Mouse (Mus musculus) mesoderm, embryonic 11.5 days (tissue): ENCODE measurements around the gene Bcl9.

Experiments
- DNase-seq: peaks from one replicate; pipeline ENCODE4 v3.0.0-alpha.2; 2012; ENCODE audit warnings: low read depth, low spot score

Bcl9 gene

GRCm38 (mm10) chr3:97232328-97232727, 65.4 kb downstream of the Bcl9 start:
- DNase-seq: no peak

DNA sequence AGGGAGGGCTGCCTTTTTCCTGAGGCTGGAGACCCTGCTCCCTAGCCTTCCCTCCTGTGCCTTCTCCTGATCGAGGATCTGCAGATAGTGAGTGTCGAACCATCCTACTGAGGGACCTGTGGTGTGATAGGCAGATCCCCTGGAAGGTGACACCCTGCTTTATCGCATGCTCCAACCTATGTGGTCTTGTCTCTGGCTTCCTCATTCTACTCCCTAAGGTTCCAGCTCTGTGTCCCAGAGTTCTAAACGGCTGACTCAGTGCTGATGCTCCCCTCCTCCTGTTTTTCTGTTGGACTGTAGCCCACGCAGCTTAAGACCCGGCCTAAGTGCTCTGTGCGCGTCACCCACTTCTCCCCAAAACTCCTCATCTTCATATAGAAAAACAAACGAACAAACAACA, 65.9 kb downstream of the Bcl9 start:
- no peak for DNase-seq

- DNase-seq: no peak
Observed at GRCm38 (mm10) chr3:97230631-97231404, 66.9 kb downstream of the Bcl9 start.

- no peak for DNase-seq
Observed at GRCm38 (mm10) chr3:97228457-97228856, 69.3 kb downstream of the Bcl9 start.

DNA sequence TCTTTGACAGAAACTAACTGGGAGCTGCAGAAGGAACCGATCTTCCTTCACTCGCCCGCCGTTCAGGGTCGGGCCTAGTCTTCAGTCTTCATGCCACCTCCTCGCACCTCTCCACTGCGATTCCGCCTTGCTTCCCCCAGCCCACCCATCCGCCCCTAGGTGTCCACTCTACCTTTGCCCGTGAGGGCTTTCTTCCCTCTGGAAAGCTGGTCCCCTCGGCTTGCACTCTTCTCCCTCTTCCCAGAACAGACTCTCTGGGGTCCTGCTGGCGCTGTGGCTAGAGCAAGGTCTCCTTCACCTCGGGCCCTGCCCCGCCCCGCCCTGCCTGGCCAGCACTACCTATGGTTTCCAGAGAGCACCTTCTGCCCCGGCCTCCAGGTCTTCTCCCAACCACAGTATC, 69.7 kb downstream of the Bcl9 start:
- no peak for DNase-seq

- DNase-seq: peak; percentile 95
Observed at GRCm38 (mm10) chr3:97227259-97228005, 70.3 kb downstream of the Bcl9 start.

- peak; percentile 53 for DNase-seq
Observed at GRCm38 (mm10) chr3:97226719-97227118, 71.0 kb downstream of the Bcl9 start.

DNA sequence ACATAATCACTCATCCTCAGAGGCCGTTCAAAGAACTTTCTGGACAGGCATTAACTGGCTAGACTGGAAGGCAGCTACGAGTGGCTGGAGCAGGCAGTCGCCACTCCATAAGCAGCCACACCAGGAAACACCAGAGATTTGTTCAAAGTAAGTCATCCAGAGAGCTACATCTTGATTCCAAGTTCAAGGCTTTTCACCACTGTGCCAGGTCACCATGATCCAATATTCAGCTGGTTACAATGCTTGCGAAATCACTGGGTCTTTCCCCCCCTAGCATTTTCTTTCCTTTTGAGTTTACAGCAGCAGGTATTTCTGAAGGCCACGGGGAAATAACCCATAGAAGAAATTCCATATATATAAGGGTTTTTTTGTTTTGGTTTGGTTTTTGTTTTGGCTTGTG, 72.5 kb downstream of the Bcl9 start:
- no peak for DNase-seq

DNA sequence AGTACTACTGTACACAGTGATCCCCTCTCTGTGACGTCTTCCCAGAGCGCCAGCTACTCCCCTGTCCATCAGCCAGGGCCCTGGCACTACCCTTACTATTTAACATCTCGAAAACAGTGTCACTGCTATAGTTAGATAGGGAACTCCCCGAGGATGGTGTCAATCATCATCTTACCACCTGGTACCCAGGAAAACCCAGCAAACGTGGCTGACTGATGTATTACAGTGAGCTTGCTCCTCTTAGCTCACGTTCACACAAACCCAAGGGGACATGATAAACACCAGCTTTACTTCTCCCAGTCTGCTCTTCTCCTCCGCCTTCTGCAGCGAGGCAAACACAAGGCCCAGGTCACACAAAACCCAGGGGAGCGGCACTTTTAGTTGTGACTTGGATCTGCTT, 74.5 kb downstream of the Bcl9 start:
- no peak for DNase-seq

GRCm38 (mm10) chr3:97215526-97215925, 82.2 kb downstream of the Bcl9 start:
- DNase-seq: no peak

DNA sequence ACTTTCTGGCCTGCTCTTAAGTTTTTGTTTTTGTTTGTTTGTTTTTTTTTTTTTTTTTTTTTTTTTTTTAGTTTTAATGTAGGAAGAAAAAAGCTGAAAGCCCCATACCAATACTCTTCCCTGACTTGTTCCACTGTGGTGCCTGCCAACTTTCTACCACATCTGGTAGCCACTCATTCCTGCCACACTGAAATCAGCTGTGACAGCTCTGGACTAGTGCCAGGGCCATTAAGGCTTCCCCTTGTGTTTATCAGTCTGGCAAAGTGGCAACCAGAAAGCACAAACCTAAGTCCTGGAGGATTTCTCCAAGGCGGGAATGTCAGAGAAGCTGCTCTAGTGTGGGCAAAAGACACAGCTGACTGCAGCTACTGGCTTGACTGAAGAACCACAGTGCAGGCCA, 83.3 kb downstream of the Bcl9 start:
- DNase-seq: no peak

DNA sequence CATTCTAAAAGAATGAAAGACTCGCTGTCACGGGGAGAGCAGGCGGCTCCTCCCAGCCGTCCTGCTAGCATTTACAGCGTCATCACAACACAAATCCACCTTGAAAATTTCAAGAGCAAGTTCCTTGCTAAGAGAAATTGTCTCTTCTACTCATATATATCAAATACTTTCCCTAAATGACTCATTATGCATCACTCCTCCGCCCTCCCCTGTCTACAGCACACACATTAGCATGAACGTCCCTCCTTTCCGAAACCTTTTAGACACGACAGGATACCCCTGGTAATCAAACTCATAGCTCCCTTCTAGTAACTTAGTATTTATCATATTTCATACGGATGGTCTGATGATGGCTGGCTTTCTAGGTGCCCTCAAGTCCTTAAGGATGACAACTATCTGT, 83.8 kb downstream of the Bcl9 start:
- no peak for DNase-seq

- no peak for DNase-seq
Observed at GRCm38 (mm10) chr3:97211177-97211576, 86.5 kb downstream of the Bcl9 start.

GRCm38 (mm10) chr3:97209351-97209750, 88.4 kb downstream of the Bcl9 start:
- no peak for DNase-seq

DNA sequence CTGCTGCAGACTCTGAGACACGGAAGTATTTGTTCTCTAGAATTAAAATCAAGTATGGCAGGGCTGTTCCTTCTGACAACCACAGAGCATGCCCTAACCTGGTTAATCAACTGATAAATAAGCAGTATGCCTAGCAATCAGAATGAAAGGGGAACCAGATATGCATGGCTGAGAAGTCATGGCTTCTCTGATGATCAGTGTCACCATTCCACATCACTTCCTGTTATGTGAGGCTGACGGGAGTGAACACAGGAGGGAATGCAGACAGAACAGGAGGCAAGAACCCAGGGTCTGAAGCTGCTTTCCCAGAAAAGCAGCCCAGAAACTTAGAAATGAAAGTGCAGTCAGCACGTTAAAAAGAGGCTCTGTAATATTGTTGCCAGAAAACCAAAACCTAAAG, 91.2 kb downstream of the Bcl9 start:
- no peak for DNase-seq

DNA sequence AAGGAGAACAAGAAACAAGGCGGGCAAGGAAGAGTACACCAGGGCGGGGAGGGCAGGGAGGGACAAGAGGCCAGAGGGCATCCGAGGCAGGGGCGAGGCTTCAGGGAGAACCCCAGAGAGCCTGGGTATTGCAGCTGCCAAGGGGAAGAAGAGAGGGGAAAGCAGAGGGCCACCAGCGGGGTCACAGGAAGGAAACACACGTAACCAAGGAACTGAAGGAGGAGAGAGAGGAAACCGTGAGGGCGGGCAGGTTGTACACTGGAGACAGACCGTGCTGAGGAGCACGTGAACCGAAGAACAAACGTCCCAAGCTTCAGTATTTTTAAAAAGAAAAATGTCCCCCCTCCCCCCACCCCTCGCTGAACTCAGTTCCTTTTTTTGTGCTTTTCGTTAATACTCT, 93.8 kb downstream of the Bcl9 start:
- DNase-seq: no peak

DNA sequence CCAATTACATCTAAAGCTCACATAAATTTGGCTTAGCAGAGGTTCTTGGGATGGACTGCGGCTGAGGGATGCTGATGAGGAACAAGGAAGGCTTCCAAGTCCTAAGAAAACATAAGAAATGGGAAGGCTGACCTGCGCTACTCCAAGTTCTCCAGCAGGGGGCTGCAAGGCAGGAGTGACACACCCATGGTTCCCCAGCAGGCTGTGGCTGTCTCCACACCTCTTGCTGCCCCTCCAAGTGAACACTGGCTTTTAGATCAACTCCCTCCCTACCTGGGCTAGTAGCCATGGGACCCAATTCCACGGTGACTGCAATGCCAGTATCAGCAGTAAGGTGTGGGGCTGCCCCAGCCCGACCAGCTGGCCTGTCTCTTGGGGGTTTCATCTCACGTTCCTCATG, 95.8 kb downstream of the Bcl9 start:
- peak; percentile 79 for DNase-seq

- DNase-seq: peak; percentile 32
Observed at GRCm38 (mm10) chr3:97199261-97199660, 98.5 kb downstream of the Bcl9 start.

- DNase-seq: no peak
Observed at GRCm38 (mm10) chr3:97196571-97196970, 101.1 kb downstream of the Bcl9 start.

DNA sequence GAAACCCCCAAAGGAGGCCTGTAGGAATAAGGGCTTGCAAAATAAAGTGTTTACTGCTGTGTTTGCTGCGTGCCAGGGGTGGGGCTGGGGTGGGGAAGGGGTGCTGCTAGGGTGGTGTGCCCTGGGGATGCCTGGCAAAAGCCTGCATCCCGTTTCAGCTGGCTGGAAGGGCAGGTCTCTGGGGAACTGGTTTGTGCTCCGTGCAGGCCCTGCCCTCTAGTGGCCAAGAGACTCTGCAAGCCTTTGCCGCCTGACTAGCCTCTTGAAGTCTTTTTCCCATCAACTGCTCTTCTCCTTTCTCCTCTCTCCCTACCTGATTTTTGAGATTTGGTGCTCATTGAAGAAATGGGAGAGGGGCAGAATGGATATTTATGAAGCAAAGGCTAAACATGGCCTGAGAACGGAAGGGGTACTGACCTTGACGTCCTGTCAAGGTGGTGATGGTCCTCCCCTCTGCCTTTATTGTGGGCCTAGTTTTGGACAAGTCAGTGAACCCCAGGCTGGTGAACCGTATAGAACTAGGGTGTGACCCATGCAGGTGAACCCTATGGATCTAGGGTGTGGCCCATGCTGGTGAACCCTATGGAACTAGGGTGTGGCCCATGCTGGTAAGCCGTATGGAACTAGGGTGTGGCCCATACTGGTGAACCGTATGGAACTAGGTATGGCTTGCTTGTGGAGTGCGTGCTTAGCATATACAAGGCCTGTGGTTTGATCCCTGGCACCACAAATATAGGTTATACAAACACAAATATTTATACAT, 112.4 kb downstream of the Bcl9 start:
- peak; percentile 80 for DNase-seq

GRCm38 (mm10) chr3:97183810-97184209, 113.9 kb downstream of the Bcl9 start:
- no peak for DNase-seq

DNA sequence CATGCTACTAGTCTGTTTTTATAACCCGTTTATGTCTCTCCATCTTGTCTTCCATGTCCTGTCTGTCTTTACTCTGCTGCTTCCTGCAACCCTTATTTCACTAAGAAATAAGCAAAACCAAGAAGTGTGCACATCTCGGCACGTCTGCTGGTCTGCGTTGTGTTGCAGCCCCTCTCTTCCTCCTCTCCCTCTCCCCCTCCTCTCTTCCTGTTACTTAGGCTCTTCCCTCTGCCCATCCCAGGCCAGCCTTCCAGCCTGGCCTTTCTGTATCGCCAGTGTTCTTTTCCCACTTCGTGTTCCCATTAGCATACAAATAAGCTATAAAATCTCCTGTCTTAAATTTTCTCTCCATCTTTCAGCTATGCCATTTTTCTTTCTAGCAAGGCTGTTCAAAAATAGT, 117.2 kb downstream of the Bcl9 start:
- no peak for DNase-seq
